Mouse (Mus musculus): Measurements from ENCODE around the gene Xrcc4. TPM values are rescaled to one million over a fixed set of nuclear protein-coding genes. Genes with fewer than 3 reads are reported as not detected.

Gene Xrcc4
- total RNA-seq, 2 experiments from 2014 or later: 10.9 to 13.2 TPM

- peak; percentile 37 to 43 for DNase-seq (ENCODE audit: low spot score in 2 of 2)
Measured at GRCm38 (mm10) chr13:89740243-89741115, 348.9 kb downstream of the Xrcc4 start.

GRCm38 (mm10) chr13:89739696-89740242 is 349.6 kb downstream of the Xrcc4 start:
- DNase-seq (ENCODE audit: low spot score in 2 of 2): no peak

- DNase-seq (ENCODE audit: low spot score in 2 of 2): peak; percentile 64
Measured at GRCm38 (mm10) chr13:89738776-89739695, 350.4 kb downstream of the Xrcc4 start.

GRCm38 (mm10) chr13:89738275-89738674 is 351.1 kb downstream of the Xrcc4 start:
- no peak for DNase-seq (ENCODE audit: low spot score in 2 of 2)

DNA sequence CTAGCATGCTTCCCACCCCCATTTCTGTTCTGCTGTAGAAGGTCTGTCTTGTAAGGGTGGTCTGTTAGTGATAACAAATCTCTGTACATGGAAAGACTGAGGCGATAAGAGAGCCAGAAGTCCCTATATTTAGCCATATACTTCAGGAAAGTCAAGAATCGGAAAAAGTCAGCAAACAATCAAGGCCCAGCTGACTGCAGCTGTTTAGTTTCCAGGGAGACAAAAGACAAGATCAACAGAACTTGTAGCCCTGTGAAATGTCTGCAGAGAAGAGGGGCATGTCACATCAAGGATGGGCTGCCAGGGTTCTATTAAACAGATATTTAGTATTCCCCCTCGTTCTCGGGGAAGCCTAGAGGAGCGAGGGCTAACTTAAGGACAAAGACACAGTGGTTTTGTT is 354.3 kb downstream of the Xrcc4 start:
- DNase-seq (ENCODE audit: low spot score in 2 of 2): no peak

GRCm38 (mm10) chr13:89726492-89726891 is 362.9 kb downstream of the Xrcc4 start:
- no peak for DNase-seq (ENCODE audit: low spot score in 2 of 2)

Other genes starting within 250 kb of the Xrcc4 start
- gene Tmem167, start 485 bp downstream of the Xrcc4 start, total RNA-seq (2021): 10 to 100 TPM; 16.6 to 16.7 TPM